Mouse (Mus musculus) 416B (cell line): ENCODE measurements around the gene Hes7.

Source experiments
- DNase-seq: peaks from one replicate; pipeline ENCODE4 v3.0.0; 2011; ENCODE audit warnings: low read depth

Hes7 gene

DNA sequence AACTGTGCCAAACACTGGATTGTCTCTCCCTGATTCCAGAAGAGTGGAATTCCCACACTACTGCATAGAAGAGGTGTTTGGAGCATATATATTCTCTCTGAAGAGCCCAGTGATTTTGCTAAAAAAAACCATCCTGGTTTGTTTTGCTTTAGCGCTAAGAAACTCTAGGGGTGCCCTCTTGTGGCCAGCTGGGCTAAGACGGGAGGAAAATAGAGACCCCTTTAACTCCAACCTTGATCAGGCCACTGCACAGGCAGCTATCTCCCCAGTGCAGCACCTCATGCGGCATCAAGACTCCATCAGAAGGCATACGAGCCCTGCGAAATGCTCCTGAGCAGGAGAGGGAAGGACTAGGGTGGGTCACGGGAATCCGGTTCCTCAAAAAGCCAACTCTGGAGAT is 30.2 kb downstream of the Hes7 start:
- peak; percentile 59 for DNase-seq

DNA sequence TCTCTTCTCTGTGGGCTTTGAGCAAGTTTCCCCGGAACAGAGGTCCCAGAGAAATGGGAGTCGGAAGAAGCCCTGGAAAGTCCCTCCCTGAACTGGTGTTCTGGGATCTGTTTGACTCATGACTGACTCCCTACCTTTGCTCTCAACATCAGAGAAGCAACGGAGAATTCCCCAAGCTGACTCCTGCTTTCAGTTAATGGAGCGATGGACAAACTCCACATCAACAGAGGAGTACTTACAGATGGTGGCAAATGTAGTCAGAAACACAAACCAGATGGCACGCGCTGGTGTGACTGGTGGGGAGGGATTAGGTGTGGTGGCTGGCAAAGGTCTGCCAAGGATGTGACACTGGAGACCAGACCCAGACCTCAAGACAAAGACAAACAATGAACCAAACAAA is 30.8 kb downstream of the Hes7 start:
- no peak for DNase-seq

- DNase-seq, result no peak
Measured at GRCm38 (mm10) chr11:69153831-69154230, 33.6 kb downstream of the Hes7 start.

GRCm38 (mm10) chr11:69155351-69155750 is 35.1 kb downstream of the Hes7 start:
- no peak for DNase-seq

GRCm38 (mm10) chr11:69156800-69157199 is 36.6 kb downstream of the Hes7 start, which contains the start of gene Alox12b:
Gene Alox12b (plus strand): TSS chr11:69156989.
- no peak for DNase-seq

- DNase-seq, result no peak
Measured at GRCm38 (mm10) chr11:69169313-69169712, 49.1 kb downstream of the Hes7 start.

DNA sequence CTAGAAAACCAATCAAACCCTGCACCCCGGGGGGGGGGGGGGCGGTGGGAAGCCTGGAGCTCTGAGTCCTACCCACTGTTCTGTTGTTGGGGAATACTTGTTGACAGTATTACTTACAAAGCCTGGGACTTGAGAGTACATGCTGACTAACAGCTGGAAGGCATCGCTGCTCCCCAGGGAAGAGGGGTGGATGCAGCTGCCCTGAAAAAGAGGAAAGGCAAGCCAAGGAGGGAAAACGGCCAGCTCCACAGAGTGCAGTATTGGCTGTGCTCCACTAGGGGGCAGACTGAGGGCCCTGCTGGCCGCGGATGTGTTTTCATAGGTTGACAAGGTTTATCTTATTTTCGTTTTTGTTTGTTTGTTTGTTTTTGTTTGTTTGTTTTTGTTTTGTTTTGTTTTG is 51.4 kb downstream of the Hes7 start:
- DNase-seq, result peak; percentile 49

DNA sequence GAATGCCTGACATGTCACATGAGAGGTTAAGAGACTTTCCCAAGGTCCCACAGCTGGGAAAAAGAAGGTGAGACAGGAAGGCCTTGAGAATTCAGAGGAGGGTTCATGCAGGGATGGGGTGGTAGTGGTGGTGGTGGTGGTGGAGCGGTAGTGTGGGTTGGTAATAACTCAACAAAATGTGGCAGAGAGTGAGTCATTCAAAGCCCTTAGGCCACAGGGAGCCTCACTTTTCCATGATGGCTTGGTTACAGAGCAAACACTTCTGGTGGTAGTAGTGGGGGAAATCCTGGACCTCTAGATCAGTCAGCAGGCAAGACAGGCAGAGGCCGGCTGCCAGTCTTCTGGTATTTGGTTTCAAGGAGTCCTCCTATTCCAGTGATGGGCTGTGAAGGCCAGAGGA is 52.4 kb downstream of the Hes7 start:
- peak; percentile 59 for DNase-seq
